Mouse (Mus musculus) MN1 (cell line): ENCODE data around the gene Ptprr.

Source experiments
- DNase-seq: peaks from one replicate; pipeline ENCODE4 v3.0.0-alpha.2; 2016; ENCODE audit warnings: low spot score

Ptprr gene

GRCm38 (mm10) chr10:116115881-116116677, 98.1 kb downstream of the Ptprr start:
- no peak for DNase-seq

GRCm38 (mm10) chr10:116117060-116117459, 99.0 kb downstream of the Ptprr start:
- DNase-seq: no peak

DNA sequence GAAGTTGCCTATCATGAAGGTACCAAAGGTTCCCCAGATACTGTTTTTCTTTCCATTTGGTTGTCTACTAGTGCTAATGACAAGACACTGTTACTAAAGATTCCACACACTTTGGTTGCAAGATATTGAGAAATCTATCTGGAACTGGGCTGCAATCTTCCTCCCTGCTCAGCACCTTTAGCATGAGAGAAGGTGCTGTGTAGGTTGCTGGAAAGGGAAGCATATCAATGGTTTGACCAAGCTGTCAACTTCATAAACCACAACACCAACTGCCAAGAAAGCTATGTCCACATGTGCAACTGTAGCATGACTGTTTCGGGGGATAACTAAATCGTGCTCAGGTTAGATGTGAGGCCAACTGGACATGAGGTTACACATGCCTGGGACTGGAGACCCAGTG, 103.5 kb downstream of the Ptprr start:
- no peak for DNase-seq

DNA sequence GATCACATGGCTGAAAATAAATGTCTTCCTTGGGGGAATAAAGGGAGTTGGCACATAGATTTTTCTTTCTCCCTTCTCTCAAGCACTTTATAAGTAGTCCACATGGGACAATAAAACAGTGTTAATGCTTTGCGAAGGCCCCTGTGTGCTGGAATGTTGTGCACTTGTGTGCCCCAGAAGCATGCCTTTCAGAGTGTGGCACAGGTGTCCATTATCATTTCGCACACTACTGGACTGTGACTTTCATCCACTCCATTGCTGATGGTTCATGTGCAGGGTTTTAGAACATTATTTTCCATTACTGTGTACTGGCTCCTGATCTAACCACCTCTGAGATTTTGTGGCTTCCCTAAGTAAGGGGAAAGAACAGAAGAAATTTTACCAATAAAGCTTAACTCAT, 105.8 kb downstream of the Ptprr start:
- no peak for DNase-seq

DNA sequence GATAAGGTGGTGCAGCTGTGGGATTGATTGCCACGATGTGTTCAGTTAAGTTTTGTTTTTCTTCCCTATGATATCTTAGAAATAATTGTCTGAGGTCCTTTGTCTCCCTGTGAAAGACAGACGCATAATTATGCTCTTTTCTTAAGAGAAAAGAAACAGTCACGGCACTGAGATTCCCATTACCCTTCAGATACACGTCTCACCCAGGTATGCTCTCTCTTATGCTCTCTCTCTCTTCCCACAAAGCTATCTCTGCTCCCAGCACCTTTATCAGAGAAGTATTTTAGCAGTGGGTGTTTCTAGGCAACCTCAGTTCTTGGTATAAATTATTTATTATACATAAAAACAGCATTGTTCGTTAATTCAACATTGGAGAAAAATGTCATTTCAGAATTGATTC, 107.4 kb downstream of the Ptprr start:
- no peak for DNase-seq

- no peak for DNase-seq
Observed at GRCm38 (mm10) chr10:116130401-116130800, 112.4 kb downstream of the Ptprr start.

DNA sequence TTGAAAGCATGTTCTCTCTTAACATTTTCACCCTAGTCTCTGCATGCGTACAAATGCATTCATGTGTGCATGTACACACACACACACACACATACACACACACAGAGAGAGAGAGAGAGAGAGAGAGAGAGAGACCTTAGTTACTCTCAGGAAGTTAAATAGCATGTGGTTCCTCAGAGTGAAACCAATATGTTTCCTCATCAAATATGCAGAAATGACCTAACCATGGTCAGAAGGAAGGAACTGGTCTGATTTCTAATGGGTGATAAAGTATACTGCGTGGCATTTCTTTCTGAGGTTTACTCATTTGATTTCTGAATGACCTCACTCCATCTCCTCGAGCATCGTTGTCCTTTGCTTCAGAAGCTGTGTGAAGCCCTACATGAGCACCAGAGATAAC, 113.2 kb downstream of the Ptprr start:
- no peak for DNase-seq

DNA sequence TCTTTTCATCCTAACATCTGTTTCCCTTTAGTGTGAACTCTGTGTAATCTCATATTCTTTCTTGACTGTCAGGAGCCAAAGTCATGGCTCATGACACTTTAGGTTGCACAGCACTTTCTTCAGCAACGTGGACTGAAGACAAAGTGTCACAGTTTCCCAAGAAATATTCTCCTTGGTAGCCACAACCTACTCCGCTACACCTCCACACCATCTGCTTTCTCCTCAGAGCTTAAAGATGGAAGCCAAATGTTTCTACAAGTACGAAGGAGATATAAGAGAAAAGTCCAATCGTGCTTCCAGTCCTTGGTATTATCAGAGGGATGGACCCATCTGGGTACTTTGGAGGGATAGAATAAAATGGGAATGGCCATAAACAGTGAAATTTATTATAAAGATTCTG, 114.2 kb downstream of the Ptprr start:
- DNase-seq: no peak

GRCm38 (mm10) chr10:116135187-116135586, 117.2 kb downstream of the Ptprr start:
- no peak for DNase-seq

DNA sequence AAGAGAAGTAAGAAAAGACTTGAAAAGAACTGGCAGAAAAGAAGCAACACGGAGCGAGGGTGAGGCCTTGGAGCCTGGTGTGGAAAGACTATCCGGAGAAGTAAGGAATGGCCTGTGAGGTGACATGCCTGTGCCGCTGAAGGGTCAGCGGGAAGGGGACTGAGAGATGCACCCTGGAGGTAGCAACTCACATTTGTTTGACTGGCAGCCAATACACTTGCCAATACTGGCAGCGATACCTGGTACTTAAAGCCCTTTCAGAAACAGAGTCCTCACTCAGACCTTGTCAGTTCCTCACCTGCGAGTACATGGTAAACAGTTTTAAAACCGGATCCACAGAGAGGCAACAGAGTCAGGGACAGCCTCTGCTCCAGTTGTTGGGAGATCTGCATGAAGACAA, 122.2 kb downstream of the Ptprr start:
- no peak for DNase-seq

DNA sequence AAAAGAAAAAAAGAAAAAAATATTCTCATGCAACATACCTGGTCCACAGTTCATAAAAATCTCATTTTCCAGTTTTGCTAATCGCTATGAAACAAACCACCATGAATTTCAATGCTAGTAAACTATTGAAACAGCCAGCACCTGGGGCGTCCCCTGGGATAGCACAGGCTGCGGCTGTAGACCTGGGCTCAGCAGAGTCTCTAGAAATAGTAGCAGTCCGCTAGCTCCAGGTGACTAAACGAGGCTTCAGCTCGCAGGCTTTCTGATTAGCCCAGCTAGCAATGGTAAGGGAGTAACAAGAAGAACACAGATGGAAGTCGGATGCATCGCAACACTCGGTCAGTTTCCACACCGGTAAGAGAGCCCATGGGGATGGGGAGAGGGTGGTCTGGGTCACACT, 125.7 kb downstream of the Ptprr start:
- no peak for DNase-seq

GRCm38 (mm10) chr10:116146091-116146490, 128.1 kb downstream of the Ptprr start:
- no peak for DNase-seq

DNA sequence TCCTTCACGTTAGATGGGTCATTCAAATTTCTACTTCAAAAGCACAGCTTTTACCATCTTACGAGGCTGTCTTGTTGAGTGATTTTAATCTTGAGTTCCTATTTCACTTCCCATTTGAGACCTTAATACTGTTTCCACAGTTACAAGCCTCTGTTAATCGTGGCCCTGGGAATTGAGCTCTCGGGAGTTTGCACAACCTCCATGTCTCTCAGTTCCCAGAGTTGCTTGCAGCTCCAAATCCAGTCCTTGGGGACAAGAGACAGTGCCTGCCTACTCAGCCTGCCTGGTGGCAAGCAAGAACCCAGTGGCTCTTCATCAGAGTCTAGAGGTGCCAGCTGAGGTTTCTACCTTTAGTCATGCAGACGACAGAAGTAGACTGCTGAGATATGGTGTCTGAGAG, 136.7 kb downstream of the Ptprr start:
- DNase-seq: no peak

GRCm38 (mm10) chr10:116156699-116157098, 138.7 kb downstream of the Ptprr start:
- no peak for DNase-seq

GRCm38 (mm10) chr10:116162338-116162737, 144.3 kb downstream of the Ptprr start:
- no peak for DNase-seq

GRCm38 (mm10) chr10:116175324-116175883, 157.4 kb downstream of the Ptprr start:
- peak; percentile 68 for DNase-seq

DNA sequence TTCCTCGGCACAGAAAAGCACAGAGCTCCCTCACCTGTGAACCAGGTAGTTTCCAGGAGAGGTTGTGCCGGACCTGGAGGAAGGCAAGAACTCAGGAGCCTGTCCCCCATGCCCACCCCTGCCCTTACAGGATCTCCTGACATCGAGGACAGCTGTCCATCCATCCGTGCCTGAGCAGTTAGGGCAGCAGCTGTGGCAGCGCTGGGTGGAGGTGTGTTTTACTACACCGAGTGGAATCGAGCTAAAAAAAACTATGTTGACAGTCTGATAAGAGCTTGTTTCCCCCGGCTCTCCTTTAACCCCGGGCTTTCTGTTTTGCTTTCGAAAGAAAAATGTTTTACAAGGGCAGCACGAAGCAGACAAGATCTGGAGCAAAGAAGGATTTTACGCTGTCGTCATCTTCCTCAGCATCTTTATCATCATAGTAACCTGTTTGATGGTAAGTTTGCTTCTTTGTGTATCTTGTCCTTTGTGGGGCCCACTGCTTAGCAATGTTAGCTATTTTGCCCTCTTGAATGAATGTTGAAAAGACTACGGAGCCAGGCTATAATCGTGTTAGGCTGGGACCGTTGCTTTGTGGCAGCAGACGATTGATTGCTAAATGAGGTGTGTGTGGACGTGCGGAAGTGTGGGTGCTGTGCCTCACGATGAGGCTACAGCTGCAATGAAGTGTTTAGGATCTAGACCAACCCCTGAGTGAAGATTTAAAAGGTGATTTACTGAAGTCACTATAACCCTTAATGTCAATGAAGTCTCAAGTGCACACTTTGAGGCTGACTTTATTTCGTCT, 159.6 kb downstream of the Ptprr start:
- DNase-seq: no peak

DNA sequence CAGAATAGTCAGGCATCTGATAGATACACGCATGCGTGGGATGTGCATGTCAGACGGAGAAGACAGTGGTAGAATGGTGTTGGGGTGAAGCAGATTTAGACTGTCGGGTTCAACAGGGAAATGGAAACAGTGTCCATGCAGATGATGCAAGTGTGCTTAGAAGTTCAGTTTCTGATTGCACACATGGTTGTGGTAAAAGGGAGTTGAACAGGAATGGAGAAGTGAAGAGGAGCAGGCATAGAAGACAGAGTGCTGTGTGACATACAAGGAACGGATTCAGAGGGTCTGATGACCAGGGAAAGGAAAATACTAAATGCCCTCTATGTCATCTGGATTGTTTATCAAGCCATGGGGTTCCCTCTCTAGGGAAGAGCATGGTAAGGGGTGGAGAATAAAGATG, 163.2 kb downstream of the Ptprr start:
- DNase-seq: no peak

DNA sequence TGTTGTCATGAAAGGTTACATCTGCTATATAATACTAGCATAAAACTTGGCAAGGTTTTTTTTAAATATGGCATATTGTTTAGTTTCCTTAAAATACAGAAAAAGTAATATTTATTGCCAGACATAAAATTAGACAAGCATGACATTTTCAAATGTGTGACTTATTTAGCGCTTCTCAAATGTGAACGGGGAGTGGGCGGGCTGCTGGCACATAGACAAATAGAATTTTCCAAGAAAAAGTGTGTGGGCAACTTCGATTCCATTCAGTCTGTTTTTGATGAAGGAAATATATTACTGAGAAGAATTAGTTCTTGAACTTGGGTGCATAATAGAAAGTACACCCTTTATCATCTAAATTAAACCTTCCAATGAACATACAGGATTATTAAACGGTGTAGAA, 164.2 kb downstream of the Ptprr start:
- DNase-seq: no peak

- DNase-seq: no peak
Observed at GRCm38 (mm10) chr10:116183258-116183657, 165.2 kb downstream of the Ptprr start.

GRCm38 (mm10) chr10:116191724-116192123, 173.7 kb downstream of the Ptprr start:
- no peak for DNase-seq

DNA sequence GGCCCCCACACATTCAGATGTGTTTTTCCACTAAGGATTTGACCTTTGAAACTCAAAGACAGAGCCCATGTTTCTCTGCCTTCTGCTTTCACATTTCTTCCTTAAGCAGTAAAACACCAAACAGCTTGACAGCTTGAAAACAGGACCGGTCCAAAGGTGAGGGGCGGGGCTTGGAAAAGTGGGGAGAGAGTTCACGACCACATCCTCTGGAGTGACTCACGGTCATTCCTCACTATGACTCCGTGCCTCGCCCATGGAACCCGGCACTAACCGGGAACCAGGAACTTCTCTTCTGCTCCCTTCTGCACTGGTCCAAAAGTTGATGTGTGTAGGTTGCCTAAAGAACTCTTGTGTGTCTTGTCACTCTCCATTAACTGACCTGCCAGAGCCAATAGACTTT, 174.3 kb downstream of the Ptprr start:
- DNase-seq: no peak

GRCm38 (mm10) chr10:116194409-116194808, 176.4 kb downstream of the Ptprr start:
- no peak for DNase-seq
